Mouse (Mus musculus) urinary bladder, postnatal 14 days (tissue): ENCODE results near the gene Comt.

Experiments
- DNase-seq: peaks from one replicate; pipeline ENCODE4 v3.0.0; 2021; ENCODE audit warnings: low spot score

Comt gene

DNA sequence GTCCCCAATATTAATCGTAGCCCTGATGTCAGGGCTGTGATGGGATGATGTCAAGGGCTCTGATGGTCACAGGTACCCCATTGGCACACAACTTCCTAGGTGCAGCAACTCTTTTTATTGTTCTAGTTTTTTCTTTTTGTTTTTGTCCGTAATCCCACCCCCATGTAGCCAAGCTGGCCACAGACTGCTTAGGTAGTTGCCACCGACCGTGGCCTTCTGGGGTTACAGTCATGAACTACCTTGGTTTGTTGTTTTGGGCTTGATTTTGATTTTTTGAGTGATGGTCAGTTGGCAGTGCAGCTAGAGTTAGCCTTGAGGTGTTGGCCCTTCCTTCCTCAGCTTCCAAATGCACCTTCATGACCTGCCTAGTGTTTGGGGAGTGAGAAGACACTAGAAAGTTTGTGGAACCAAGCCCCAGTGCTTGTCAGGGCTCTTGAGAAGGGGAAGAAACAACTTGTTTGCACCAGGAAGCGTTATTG is at the start of gene Comt:
Comt (minus strand) TSS at position 51 of the 479 bp plus-strand sequence.
- no peak for DNase-seq

DNA sequence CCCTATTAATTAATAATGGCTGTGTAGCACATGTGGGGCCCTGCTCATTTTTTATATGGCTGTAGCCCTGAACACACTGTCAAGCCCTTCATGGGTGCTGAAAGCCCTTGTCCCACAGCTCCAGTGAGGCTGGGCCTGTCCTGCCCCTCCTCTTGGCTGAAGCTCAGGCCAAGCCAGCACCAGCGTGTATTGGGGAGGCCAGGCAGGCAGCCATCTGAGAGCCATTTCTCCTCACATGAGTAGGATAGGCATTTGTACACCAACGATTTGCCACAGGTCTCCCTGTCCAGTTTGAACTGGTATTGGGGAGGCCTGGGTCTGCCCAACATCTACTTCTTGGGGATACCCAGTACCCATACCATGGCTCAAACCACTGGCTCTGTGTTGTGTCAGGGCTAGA is 47.4 kb upstream of the Comt start:
- DNase-seq = no peak

DNA sequence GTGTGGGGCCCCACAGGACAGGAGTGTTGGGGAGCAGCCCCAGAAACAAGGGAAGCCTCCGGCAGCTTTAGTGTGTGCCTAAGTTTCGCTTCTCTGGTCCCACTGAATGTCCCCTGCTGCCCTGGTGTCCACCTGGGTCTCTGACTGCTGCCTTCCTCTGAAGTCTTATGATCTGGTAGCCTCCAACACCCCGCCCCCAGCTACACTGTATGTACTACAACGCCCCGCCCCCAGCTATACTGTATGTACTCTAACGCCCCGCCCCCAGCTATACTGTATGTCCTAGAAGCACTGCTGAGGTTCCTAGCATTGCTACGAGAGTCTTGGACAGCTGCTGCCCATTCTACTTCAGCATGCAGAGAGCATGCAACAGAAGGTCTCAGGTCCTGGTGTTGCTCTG is 46.3 kb upstream of the Comt start:
- no peak for DNase-seq

DNA sequence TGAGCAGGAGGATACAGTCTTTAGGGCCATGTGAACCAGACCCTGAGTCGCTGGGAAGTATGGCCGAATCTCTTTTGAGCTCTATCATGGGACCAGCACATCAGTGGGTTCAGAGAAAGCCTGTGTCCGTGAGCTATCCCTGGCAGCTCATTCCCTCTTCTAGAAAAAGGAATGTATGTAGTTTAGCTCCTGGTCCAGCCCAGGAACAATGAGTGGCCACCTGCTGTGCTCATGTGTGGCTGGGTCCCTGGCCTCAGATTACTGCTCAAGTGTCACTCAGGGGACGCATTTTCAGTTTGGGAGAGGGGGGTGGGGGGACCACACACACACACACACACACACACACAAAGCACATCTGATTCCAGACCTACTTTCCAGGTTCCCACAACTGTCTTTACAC is 45.8 kb upstream of the Comt start:
- DNase-seq = no peak

DNA sequence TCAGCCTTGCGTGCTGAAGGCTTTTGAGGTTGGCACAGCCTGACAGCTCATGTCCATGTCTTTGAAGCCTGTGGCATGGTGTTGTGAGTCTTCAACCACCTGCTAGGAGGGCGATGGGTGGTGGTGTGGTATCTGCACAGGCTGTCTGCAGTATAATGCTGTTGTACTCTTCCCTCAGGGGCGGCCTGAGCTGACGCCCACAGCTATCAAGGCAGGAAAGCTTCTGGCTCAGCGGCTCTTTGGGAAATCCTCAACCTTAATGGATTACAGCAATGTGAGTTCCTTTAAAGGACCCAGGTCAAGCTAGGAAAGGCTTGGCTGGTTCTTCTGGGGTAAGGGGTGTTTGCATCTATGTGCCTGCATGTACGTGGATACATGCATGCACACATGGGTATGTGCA is 45.3 kb upstream of the Comt start:
- DNase-seq = no peak

DNA sequence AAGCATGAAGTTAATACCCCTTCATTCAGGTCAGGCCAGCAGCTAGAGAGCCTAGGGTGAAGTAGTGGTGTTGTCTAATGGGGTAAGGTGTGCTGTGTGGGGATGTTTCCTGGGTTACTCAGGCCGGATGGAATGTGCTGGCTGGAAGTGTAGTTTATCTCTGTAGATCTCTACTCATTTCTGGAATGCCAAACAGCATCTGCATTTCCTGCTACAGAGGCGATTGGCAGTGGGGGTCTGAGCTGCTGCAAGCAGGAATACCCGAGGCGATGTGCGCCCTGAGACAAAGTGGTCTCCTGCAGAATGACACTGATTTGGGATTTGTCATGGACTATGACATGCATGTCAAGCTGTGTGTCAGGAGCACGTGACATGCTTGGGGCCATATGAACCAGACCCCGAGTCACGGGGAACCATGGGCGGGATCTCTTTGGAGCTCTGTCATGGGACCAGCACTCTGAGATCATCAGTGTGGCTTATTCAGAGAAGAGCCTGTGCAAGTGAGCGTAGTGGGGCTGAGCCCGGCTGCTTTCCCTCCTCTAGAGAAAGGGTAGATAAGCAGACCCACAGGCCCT is 44.8 kb upstream of the Comt start:
- DNase-seq = no peak

DNA sequence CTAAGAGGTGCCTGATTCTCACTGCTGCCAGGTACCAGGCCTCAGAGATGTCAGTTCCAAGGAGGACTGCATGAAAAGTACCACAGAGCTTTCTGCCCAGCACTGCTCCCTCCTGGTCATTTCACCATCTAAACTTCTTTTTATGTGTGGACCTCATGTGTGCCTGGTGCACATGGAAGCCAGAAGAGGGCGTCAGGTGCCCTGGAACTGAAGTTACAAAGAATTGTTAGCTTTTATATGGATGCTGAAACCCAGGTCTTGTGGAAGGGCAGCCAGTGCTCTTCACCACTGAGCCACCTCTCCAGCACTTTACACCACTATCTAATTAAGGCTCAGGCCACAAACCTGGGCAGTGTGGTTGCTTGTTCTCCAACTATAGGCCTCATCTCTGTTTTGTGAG is 44.2 kb upstream of the Comt start:
- no peak for DNase-seq

DNA sequence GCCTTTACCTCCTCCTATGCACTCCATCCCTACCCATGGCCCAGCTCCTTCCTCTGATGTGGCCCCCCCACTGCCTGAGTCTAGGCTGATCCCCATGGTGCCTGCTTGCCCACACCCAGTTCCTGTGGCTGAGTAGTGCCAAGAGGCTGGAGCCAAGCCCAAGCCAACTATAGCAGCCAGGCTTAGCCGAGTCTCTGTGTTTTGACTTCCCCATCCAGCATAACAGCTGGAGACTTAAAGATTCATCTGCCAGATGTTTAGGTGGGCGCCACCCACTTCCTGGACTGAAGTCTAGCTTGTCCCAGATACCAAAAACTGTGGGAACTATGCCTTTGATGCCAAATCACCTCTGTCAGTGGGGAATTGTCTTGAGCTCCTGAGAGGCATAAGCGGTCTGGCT is 37.6 kb upstream of the Comt start:
- no peak for DNase-seq

DNA sequence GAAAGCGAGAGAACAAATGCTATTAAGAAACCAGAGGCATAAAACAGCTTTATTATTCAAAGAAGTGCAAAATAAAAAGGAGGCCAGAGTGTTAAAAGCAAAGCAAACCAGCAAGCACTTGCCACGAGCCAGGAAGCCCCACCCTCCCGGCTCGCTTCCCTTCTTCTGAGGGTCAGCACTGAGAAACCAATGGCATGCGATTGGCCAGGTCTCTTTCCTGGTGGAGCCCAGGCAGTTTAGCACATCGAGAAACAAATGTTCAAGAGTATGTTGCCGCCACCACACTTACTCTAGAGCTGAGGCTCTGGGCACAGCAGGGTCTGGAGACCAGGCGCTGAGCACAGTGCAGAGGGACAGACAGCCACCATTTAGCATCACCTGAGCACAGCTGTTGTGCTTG is 35.9 kb upstream of the Comt start:
- DNase-seq = no peak

DNA sequence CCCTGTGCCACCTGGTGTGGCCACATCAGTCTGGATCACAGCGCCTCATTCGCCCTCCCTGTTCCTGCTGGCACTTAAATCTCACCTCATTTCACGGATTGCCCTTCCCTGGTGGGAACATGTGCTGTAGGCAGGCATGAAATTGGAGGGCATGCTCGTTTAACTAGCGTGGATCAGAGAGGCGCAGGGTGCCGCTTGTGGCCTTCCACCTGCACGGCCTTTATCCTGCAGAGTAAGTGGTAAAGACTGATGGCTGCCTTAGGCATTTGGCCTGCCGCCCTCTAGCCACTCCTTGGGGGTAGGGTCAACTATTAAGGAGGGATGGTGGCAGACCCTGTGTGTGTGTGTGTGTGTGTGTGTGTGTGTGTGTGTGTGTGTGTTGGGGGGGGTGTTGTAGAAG is 35.4 kb upstream of the Comt start:
- no peak for DNase-seq

DNA sequence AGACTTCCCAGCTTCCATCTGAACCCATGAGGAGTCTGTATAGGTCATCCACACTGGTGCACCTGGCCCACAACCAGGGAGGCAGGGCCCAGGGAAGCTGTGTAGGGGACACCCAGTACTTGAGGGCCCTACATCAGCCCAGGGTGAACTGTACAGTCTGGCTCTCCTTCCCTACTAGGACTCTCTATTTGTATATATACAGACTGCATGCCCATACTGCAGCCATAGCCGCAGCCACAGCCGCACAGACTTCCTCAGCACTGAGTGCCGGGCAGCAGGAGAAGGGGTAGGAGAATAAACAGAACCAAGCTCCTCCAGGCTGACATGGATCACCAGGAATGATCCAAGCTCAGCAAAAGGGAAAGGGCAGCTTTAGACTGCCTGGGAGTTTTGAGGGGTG is 34.2 kb upstream of the Comt start:
- no peak for DNase-seq

DNA sequence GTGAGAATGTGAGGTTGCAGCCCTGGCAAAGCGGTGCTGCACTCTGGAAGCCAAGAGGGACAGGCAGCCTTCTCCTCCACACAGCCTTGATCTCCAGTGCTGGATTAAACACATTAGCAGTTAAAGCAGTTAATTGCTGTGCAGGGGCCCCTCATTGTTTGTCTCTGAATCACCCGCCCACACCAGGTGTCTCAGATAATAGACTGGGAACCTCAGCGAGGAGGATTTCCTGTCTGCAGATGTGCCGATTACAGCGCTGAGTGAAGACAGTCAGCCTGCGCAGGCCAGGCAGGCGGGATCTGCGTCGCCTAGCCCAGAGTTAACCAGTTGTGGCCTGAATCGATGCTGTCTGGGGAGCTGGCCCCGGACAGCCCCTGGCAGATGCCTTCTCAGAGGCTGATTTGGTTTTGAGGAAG is 33.3 kb upstream of the Comt start:
- DNase-seq = peak; percentile 22

DNA sequence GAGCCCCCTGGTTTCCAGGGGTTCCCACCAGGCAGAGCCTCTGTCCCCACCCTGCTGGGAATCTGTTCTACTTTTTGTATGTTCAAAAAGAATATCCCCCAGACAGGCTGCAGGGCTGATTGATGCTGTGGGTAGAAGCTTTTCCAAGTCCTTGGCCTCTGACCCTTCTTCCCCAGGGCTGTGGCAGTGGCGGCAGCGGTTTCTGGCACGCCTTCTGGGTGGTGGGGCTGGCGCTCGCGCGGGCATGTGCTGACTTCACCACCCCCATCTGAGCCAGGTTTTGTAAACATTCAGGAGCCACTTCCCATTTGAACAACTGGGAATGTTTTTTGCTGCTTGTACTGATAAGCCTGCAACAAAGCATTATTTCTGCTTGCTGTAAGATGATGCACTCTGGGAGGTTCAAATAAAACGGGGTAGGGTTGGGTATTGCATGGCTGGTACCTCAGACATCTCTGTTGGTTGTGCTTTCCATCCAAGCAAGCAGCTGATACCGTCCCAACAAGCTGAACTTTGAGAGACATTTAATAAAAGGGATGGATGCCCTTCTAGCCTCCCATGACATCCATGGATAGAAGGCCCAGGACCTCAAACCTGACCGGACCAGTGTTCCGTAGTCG is 32.8 kb upstream of the Comt start:
- peak; percentile 34 for DNase-seq

DNA sequence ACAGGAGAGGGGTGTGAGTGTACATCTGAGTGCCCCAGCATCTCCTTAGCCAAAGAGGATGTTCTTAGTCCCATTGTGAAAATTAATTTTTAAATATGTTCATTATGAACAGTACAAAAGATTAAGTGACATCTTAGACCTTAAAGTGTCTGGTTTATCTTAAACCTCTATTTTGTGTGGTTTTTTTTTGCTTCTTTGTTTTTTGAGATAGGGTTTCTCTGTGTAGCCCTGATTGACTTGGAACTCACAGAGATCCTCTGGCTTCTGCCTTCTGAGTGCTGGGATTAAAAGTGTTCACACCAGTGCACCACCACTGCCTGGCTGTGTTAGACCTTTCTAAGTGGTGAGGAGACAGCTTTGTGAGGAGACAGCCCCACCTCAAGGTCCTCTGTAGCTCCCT is 32.0 kb upstream of the Comt start:
- no peak for DNase-seq

DNA sequence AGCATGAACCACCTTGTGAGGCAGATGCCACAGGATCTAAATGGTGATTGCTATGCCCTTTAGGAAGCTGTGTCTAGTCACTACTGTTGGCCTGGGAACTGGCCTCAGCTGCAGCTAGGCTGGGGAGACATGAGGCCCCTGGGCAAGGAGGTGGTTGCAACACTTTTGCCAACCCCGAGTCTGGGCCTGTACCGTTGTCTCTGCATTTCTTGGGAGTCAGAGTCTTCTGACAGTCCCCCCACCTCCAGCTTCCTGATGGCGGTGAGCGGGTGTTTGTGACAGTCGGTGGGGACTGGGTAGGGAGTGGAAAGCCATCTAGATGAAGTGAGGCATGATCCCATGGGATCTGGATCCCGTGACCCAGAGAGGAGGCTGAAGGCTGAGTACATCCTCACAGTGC is 28.8 kb upstream of the Comt start:
- no peak for DNase-seq

DNA sequence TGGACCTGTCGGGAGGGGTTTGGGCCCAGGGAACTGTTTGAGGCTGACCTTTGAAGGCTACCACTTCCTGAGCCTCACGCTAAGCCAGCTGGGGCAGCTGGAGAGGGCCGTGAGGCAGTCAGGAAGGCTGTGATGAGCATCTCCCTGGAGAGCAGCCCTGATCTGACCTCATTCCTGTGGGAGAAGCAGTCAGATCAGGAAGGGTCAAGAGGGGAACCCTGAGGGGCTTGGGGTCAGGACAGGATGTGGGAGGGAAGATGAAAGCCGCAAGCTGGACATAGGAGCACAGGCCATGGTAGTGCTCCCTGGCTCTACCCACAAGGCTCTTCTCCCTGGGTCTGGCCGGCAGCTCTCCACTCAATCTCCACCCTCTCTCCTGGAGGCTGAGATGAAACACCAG is 27.2 kb upstream of the Comt start:
- no peak for DNase-seq

DNA sequence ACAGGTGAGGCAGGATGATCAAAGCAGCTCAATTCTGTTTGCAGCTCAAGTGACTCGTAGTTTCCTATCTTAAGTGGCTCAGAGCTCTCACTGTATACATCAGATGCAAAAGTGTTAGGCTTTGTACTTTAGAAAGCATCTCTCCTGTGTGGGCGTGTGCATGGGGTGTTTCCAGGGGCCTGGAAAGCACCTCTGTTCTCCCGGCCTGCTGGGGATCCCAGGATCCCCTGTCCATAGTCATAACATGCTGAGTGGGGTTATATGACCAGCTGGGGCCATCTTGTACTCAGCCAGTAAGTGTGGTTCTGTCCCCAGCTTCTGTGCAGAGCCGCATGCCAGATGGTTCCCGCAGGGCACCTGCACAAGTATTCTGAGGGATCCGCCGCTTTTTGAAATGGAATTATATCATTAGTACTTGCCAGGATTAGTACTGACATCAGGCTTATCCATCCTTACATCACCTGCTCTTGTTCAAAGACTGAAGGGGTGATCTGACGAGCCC is 25.8 kb upstream of the Comt start:
- no peak for DNase-seq

DNA sequence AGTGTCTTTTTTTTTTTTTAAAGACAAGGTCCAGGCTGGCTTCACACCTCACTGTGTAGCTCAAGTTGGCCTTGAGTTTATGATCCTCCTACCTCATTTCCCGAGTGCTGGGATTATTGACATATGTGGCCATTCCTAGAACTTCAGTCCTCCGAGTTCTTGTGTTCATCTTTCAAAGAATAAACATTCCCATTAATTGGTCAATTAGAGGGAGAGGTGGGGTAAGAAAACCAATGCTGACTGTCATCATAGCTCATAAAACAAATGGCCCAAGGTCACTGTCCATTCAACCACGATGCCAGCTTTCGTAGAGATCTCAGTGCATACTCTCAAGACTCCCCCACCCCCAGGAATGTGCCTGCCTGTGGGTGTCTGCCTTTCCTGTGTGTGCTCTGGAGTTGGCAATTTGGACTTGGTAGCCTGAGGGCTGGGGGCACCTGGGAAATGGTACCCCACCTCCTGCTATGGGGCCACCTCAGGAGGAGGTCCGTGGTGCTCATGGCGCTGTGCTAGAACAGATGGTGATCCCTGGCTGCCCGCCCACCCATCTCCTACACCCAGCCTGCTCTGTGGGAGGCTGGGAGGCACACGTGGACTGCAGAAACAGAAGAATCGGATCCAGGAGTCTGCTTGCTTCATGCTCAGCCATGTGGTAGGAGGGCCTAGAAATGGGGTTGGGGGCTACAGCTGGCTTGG is 25.0 kb upstream of the Comt start:
- DNase-seq = no peak

DNA sequence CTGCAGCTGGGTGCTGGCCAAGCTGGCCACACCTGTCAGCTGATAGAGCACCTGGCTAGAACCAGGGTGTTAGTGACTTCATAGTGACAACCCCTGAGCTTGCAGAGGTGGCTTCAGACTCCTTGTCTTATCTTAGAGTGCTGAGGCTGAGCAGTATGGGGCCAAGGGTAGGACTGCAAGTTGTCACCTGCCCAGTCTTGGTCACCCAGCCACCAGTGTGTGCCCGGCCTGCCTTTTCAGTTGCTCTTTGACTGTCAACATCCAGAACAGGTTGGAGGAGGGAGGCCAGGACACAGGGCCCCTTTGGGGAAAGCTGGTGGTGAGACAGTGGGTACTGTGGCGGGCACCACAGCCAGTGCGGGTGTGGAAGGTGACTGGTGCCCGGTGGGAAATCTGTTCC is 22.4 kb upstream of the Comt start:
- DNase-seq = peak; percentile 62

DNA sequence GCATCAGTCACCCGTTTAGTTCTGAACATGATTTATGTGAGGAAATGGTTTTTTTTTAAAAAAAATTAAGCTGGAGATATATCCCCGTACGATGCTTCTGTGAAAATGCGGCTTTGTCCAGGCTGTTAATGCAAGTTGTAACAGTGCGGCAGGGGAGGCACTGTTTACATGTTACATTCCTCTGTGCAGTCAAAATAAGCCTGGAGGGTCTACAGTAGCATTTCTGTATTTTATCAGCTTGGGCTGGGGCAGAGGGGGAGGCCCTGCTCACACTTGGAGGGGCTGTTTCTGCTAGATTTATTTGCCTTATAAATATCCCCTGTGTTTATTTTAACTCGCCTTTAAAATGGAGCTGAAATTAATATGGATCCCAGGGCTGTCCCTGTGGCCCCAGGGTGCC is 21.5 kb upstream of the Comt start:
- DNase-seq = no peak

DNA sequence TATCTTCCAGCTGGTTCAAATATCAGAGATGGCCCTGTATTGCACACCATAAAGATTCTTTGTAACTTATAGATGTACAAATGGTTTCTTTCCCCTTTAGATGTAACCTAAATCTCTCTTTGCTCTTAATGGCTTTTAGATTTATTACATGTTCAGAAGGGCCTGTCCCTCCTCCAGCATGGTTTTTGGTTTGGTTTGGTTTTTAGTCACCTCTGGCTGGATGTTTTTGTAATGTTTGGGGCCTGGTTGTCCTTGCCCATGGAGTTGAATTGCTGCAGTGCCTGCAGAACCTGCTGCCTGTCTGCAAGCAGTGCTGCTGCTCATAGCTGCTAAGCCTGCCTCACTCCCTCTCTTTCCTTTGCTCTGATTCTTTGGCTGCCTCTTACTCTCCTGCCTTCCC is 20.6 kb upstream of the Comt start:
- DNase-seq = no peak

DNA sequence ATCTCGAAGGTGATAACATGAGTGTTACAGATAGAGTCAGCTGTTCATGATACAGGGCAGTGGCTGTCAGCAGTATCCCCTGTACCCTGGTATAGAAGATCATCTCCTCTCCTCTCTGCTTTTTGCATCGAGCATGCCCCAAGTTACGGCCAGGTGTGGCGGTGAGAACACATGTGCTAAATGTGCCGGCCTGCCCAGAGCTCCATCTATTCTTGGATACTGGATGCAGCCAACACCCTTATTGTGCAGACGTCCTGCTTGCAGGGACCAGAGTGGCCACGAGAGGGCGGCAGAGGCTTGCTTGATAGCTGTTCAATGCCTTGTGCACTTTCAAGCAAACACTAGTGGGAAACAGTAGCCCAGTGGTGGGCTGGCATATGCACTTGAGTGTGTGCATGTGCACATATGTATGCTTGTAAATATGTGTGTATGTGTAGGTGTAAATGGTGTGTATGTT is 16.8 kb upstream of the Comt start:
- DNase-seq = peak; percentile 95

DNA sequence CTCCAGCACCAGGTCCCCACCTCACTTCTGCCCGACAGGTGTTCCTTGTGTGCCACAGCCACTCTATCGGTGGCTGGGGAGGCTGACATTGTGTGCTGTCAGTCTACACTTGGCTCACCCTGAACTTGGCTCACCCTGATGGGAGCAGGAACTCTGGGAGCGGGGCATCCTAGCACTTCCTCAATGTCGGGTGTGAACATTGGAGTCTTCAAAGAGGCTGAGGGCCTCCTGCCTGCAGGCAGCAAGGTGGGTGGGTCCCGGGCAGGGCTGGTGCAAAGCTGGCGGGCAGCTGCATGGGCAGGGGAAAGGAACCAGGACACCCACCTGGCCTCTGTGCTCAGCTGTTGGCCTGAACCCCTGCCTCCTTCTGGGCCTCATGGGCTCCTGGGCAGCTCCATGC is 9.5 kb upstream of the Comt start:
- no peak for DNase-seq
